Mouse (Mus musculus) fat pad, adult 2 months (tissue): ENCODE measurements around the gene Gm20721.
"Not testable (repeated sequence)": the region's sequence is repeated elsewhere in the genome, so short reads cannot be mapped to it uniquely, and the experiment has no call there.

Experiments
- DNase-seq: peaks from one replicate; pipeline ENCODE4 v3.0.0-alpha.2; 2011; ENCODE audit warnings: low read depth, low spot score; ENCODE audit errors: extremely low read depth

Gm20721 gene

DNA sequence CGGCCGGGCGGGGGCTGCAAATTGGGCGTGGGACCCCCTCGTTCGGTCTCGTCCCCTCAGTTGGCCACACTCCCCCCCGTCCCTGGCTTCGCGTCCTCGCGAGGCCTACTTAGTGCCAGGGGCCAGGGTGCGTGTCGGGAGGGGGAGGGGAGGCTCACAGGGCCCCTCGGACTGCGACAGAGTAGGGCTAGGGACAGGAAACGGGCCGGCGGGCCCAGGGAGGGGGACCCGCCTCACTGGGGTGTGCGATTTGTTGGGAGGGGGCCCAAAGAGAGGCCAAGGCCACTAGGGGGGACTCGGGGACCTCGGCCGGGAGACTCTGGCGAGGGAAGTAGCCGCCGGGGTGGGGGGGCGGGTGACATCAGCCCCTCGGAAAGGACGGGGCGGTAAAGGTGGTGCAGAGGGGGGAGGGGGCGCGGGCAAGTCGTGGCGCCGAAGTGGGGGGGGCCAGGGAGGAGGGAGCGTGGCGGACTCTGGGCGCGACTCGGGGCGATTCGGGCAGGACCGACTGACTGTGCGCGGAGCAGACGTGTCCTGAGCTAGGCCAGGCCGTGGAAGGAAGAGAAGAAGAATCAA lies 15.8 kb downstream of the Gm20721 start:
- DNase-seq: no peak

DNA sequence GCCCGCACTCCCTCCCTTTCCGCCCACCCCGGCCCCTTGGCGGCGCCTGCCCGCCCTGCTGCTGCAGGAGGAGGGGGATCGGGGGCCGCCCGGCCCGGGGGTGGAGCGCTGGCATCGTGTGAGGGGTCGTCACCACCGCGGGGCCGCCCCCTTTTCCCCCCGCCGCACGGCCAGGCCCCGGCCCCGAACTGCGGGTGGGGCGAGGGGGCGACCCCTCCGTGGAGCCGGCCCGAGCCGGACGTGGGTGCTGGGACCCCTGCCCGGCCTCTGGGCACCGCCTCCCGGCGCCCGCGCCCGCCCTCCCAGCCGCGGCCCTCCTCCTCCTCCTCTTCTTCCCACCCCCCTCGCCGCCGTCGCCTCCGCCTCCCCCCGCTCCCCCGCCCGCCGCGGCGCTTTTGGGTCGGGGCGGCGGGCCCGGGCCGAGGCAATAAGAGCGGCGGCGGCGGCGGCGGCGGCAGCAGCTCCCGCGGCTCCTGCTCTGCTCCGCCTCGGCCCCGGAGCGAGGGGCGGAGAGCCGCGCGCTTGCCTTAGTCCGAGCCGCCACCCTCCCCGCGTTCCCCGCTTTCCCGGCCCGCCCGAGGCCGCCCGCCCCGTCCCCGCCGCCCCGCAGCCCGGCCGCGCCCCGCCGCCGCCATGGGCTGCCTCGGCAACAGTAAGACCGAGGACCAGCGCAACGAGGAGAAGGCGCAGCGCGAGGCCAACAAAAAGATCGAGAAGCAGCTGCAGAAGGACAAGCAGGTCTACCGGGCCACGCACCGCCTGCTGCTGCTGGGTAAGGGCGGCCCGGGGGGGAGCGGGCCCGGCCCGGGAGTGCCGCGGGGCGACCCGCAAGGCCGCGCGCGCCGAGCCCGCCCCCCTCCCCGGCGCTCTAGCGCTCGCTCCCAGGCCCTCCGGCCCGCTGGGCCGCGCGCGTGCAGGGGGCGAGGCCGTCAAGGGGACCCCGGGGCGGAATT lies 16.6 kb downstream of the Gm20721 start:
- DNase-seq: no peak

DNA sequence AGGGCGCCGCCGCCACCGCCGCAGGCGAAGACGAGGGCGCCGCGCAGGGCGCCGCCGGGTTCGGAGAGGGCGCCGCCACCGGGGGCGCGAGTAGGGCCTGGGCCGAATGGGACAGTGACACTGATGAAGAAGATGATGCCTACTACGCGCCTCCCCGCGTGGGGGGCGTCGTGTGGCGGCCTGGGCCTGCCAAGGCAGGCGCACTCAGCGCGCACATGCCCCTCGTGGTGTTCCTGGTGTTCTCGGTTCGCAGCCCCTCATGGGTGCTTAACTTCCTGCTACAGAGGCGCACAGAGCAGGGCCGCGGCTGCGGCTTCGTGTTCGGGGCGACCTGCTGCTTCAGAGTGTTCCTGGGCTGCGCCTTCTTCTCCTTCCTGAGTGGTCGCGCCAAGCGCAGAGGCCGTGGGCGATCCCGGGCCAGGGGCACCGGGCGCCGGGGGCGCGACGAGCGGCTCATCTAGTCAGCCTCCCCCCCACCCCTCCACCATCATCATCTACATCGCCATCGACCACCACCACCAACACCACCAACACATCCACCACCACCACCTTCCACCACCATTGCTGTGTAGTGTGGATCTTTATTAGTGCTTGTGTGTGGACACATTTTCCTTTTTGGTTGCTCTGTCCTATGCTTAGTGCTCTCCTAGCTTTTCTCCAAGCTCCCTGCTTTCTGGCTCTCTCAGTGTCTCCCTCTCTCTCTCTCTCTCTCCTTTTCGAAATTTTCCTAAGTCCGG lies 17.4 kb downstream of the Gm20721 start:
- DNase-seq: no peak

DNA sequence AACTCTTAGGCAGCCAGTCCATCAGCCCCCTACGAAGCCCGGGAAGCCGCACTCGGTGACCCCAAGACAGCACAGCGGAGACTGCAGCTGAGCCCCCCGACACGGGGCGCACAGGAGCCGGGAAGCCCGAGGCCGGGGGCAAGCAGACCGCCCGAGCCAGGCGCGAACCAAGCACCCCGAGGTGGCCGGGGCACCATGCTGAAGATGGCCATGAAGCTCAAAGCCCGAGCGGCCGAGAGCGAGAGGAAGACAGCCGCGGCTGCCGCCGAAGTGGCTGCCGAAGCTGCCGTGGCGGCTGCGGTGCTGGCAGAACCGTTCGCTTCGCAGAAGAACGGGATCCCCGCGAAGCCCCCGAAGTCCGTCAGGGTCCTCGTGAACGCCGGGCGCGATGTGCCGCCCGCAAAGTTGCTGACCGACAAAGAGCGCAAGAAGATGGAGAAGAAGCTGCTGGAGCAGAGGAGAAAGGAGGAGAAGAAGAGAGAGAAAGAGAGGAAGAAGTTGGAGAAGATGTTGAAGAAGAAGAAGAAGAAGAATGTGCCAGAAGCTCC lies 18.1 kb downstream of the Gm20721 start:
- no peak for DNase-seq

DNA sequence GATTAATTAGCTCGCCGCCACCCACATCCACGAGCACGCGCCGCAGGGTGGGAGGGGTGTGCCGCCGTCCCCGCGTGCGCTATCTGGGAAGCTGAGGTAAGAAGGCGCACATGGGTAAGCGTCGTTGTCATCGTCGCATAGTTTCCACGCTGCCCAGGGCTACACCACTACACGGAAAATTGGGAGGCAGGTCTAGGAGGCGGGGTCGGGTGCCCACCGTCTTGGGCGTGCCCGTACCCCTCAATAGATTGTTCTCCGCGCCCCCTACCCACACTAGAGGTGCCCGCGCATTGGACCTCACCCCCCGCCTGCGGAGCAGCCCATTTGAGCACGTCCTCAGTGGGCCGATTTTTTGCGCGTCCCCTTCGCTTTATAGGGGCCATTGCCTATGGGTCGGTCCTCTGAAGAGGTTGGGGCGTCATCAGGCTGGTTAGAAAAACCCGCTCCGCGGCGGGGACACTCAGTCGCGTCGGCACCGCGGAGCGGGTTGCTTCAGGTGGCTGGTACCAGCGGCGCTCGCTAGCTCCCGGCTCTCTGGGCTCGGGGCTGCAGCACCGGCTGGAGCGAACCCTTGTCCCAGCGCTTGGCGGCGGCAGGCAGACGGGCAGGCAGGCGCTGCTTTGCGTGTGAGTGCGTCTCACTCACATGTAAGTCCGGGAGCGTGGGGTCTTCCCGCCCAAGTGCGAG lies 19.1 kb downstream of the Gm20721 start:
- DNase-seq: no peak

DNA sequence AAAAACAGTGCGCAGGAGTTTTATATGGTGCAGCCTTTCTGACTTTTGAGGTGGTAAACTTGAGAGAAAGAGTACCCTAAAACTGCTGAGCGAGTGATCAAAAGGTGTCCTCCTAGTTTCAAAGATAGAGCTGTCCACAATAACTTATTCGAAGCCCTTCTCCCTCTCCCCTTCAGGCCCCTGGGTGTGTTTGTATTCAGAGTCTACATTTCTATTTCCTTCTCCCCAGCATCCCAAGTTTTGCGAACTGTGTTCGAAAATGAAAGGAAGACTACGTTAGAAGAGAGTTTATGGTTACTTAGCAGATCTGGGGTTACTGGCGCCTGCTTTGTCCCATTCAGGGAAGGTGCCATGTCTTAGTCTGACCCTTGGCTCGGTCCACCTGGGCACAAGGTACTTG lies 20.0 kb downstream of the Gm20721 start:
- DNase-seq: no peak

DNA sequence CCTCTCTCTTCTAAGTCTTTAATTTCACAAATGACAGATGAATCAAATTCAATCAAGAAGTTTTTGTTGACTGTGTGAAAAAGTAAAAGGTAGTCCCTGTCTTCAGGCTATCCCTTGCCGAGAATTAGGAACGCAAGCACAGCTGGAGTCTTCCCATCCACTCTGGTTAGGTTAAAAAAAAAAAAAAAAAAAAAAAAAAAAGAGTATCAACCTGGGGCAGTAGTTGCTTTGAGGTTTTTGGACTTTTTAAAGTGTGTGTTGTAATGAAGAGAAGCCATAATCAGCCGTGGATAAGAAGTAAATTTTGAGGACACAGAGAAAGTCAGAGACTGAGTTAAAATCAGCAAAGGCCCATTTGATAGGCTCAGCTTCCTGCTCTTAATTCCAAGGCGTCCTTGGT lies 20.5 kb downstream of the Gm20721 start:
- no peak for DNase-seq

DNA sequence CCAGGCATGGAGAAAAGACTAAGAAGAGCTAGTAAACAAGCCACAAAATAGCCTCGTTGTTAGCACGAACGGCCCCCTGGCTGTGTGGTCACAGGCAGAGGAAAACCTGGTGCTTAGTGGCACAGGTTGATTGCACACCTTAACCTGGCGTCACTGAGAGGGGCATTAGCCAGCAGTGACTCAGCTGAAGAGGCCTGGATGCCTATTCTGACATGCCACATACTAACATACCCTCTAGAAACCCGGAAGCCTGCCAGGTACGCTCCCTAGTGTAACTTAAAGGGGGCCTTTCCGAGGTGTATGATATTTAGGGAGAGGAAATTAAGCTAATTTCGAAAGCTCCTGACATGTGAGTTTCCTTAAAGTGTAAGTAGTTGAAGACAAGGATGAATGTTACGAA lies 29.9 kb downstream of the Gm20721 start:
- DNase-seq: no peak

DNA sequence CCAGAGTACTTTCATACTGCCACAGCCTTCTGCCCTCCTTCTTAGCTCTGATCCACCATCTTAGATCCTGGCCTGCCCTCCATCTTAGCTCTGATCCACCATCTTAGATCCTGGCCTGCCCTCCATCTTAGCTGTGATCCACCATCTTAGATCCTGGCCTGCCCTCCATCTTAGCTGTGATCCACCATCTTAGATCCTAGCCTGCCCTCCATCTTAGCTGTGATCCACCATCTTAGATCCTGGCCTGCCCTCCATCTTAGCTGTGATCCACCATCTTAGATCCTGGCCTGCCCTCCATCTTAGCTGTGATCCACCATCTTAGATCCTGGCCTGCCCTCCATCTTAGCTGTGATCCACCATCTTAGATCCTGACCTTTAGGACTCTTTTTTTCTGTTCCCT lies 31.1 kb downstream of the Gm20721 start:
- not testable (repeated sequence) for DNase-seq

DNA sequence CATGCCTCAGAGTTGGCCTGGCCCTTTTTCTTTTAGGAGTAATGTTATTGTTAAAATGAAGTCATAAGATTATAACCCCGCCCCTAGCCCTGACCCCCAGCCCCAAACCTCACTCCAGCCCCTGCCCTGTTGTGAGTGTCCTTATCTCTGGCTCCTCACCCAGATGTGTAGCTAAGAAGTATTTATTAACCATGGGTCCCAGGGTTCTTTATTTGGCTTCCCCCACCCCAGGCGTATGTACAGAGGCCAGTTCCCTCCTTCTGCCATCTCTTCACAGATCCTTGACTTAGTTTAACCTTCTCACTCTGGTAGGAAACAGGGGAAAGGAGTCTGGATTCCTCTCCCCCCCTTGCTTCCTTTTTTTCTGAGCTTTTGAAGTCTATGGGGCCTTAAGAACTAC lies 33.9 kb downstream of the Gm20721 start:
- no peak for DNase-seq

DNA sequence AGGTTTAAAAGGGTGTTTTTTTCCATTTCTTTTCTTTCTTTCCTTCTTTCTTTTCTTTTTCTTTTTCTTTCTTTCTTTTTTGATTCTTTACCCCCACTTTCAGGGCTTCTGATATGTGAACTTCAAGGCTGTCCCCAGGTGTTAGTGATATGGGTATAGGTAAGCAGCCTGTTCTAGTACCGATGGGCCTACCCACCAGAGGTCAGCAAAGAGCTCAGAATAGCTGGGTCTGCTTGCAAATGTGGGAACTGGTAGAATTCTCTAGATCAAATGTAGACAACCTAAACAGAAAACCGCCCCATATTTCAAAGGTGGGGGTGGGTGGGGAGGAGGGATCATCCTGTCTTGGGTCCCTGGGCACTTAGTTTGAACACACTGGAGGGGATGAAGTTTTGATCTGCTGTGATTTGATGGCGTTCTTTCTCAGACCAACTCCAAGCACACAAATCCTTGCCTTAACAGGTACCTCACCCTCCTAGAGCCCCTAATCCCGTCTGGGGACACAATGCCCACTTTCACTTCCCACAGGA lies 34.3 kb downstream of the Gm20721 start:
- no peak for DNase-seq

DNA sequence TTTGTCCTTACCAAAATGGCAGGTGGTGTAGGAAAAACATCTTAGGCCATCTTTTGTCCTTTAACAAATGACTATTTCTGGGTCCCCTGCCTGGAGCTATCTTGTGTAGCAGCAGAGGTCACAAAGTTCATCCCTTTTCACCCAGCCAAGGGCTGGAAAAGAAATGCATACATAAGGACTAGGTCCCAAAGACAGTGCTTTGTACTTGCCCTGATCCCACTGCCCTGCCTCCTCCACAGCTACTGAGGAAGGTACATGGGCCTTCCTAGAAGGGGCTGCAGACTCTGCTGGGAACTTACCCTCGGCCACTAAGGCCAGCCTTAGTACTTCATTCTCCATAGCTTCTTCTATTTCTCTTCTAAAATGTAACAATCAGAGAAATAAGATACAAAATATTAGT lies 34.9 kb downstream of the Gm20721 start:
- DNase-seq: no peak

DNA sequence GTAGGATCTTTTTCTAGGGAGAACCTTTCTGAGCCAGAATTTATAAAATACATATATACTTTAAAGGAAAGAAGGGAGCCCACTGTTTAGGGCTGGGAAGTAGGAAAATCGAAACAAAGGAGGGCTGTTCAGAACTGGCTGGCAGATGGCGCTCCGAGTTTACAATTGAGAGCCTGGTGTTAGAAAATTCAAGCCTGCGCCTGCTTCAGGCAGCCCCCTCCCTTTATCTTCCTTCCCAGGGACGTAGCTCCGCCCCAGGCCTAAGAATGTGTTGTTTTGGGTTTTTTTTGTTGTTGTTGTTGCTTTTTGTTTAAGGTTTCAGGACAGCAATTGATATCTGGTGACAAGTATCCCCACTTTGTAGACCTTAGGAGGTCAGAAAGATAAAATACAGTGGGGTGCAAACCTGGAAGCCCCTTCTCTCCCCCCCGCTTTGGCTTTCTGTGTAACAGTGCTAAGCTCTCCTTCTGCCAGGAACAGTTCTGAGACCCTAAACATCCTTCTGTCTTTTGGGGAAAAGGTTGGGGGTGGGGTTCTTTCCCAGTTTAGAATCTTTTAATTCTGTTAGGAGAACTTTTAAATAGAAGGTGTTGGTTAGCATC lies 35.5 kb downstream of the Gm20721 start:
- DNase-seq: no peak

DNA sequence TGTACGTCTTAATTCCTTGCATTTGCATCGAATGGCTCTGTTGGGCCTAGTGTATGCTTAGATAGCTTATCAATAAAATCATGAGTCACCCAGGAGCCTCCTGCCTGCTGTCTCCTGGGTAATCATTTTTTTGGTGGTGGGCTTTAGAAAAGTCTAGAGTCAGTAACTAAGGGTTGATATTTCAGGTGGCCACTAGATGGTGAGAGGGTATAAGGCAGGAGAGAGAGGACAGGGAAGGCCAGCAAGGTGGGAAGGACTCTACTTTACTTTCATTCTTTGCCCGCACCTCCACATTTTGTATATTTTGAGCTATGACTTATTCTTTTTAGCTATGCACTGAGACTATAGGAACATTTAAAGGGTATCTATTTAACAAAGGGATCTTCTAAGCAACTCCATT lies 38.6 kb downstream of the Gm20721 start:
- no peak for DNase-seq

DNA sequence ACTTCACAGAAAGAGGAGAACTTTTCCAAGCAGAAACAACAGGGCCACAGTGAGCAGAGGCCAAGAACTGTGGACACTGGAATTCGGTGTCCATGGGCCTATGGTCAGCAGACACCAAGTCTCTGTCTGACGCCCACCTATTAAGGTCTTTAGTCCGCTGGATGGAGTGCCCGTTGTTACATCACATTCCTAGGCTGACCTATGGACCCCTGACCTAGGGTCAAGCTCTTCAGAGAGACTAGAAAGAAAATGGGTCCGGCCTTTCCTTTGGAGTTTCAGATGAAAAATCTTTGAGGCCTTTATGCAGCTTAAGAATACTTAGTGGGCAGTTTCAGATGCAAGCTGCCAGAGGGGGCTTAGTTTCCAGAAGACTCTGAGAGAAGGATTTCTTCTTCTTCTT lies 40.9 kb downstream of the Gm20721 start:
- DNase-seq: no peak

DNA sequence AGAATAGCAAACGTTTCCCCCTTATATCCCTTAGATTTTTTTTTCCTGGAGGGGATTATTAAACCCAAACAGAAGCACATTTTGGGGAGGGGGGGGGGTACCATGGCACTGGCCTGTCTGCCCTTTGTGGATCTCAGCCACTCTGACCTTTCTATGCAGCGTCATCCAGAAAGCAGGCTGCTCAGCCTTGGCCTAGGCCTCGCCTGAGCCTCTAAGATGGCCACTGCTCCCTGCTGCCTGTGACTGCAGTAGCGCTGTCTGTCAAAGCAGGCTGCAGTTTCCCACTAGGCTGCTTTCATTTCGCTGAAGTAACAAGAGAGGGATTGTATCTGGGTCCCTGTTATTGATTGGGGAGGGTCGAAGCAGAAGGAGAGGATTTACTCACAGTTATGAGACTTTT lies 44.0 kb downstream of the Gm20721 start:
- DNase-seq: no peak

DNA sequence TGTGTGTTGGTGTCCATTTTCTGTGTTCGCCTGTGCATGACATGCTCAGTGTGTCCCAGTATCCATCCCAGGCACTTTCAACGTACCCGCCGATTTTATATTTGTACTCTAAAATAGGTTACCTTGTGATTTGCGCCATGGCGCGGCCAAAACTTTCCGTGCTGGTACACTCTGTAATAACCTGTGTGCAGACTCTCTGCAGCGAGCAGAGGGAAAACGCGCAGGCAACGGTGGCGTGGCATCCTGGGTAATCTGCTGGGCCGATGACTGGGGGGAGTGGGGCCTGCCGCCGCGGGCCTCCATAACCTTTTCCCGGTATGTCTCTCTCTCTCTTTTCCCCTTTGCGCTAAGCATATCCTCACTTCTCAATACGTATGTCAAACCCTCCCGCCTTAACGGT lies 45.8 kb downstream of the Gm20721 start:
- DNase-seq: no peak

DNA sequence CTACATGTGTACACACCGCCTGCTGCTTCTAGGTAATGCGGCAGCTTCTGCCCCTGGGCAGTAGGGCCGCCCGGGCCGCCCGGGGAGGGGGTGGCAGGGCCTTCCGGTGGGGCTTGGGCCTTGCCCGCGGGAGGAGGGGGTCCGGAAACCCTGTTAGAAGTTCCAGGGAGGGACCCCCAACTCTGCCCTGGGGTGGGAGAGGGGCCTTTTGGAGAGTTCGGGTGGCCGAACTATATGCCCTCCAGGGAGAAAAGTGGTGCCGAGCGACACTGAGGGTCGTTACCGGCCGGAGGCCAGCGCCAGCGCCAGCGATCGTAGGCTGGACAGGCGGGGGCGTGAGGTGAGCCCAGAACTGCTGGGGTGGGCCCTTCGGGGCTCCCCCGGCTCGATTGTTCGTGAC lies 46.3 kb downstream of the Gm20721 start:
- no peak for DNase-seq

DNA sequence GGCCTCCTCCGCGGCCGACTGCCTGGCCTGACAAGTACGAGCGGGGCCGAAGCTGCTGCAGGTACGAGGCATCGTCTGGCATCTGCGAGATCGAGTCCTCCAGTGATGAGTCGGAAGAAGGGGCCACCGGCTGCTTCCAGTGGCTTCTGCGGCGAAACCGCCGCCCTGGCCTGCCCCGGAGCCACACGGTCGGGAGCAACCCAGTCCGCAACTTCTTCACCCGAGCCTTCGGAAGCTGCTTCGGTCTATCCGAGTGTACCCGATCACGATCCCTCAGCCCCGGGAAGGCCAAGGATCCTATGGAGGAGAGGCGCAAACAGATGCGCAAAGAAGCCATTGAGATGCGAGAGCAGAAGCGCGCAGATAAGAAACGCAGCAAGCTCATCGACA lies 46.7 kb downstream of the Gm20721 start:
- DNase-seq: no peak

DNA sequence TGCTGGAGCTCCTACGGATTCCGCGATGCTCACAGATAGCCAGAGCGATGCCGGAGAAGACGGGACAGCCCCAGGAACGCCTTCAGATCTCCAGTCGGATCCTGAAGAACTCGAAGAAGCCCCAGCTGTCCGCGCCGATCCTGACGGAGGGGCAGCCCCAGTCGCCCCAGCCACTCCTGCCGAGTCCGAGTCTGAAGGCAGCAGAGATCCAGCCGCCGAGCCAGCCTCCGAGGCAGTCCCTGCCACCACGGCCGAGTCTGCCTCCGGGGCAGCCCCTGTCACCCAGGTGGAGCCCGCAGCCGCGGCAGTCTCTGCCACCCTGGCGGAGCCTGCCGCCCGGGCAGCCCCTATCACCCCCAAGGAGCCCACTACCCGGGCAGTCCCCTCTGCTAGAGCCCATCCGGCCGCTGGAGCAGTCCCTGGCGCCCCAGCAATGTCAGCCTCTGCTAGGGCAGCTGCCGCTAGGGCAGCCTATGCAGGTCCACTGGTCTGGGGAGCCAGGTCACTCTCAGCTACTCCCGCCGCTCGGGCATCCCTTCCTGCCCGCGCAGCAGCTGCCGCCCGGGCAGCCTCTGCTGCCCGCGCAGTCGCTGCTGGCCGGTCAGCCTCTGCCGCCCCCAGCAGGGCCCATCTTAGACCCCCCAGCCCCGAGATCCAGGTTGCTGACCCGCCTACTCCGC lies 47.3 kb downstream of the Gm20721 start:
- no peak for DNase-seq
